Mouse (Mus musculus) testis, adult 2 months (tissue): ENCODE measurements around the gene Rpia. TPM values are rescaled to one million over a fixed set of nuclear protein-coding genes. Genes with fewer than 3 reads are reported as not detected.

Experiments
- H3K27ac ChIP-seq: fragments of 200-500 bp; 2 replicates; pipeline ENCODE4 v1.5.1; 2012; ENCODE audit warnings: low read depth, low read length; ENCODE audit not compliant: control insufficient read depth, insufficient read depth
- H3K27me3 ChIP-seq: fragments of 200-500 bp; 2 replicates; pipeline ENCODE4 v1.6.1; 2012; ENCODE audit warnings: mild to moderate bottlenecking, low read length, moderate library complexity; ENCODE audit not compliant: control insufficient read depth, insufficient read depth
- H3K36me3 ChIP-seq: fragments of 200-500 bp; 2 replicates; pipeline ENCODE4 v1.6.1; 2012; ENCODE audit warnings: mild to moderate bottlenecking, low read length; ENCODE audit not compliant: control insufficient read depth, insufficient read depth
- H3K4me1 ChIP-seq: fragments of 200-500 bp; 2 replicates; pipeline ENCODE4 v1.6.1; 2012; ENCODE audit warnings: low read length; ENCODE audit not compliant: control insufficient read depth, insufficient read depth
- H3K4me3 ChIP-seq: fragments of 200-500 bp; 2 replicates; pipeline ENCODE4 v1.5.1; 2012; ENCODE audit warnings: low read depth, mild to moderate bottlenecking, low read length, moderate library complexity, mixed read lengths; ENCODE audit not compliant: control insufficient read depth
- CTCF ChIP-seq: fragments of 200-500 bp; IDR thresholded peaks from 2 replicates; pipeline ENCODE4 v1.5.1; 2012; ENCODE audit warnings: low read depth, mild to moderate bottlenecking, inconsistent platforms, low read length, moderate library complexity; ENCODE audit not compliant: control insufficient read depth, insufficient read depth, insufficient replicate concordance
- POLR2A ChIP-seq: fragments of 200-500 bp; IDR thresholded peaks from 2 replicates; pipeline ENCODE4 v1.6.1; 2012; ENCODE audit warnings: low read depth, mild to moderate bottlenecking, inconsistent platforms, low read length, moderate library complexity; ENCODE audit not compliant: control insufficient read depth
- polyA plus RNA-seq: library from polyadenylated mRNA; depleted of rRNA; stranded (reverse); fragments of >200 nt; gene quantifications from 2 replicates; pipeline ENCODE4 v1.2.3, GENCODE M21; 2012

The Rpia gene
- polyA plus RNA-seq, 1 experiment: 10.0 TPM

GRCm38 (mm10) chr6:70764551-70764950, 27.5 kb downstream of the Rpia start:
- H3K4me1 ChIP-seq: no peaks in the 10 kb centered on the region
- no peaks in the 10 kb centered on the region for H3K27me3 ChIP-seq
- no peak overlapping the region for H3K4me3 ChIP-seq
- TF ChIP-seq CTCF (no peak), POLR2A (no peak)
- no peak overlapping the region for H3K27ac ChIP-seq
- no peaks in the 10 kb centered on the region; the same call in none of the 2 replicates for H3K36me3 ChIP-seq

- Histone ChIP-seq H3K27ac (no peak overlapping the region), H3K4me3 (no peak overlapping the region), H3K4me1 (no peaks in the 10 kb centered on the region), H3K27me3 (no peaks in the 10 kb centered on the region), H3K36me3 (no peaks in the 10 kb centered on the region; the same call in none of the 2 replicates)
- no peak for TF ChIP-seq CTCF
- TF ChIP-seq POLR2A: no peak
Measured at GRCm38 (mm10) chr6:70763881-70764280, 28.2 kb downstream of the Rpia start.

- Histone ChIP-seq H3K27me3 (no peaks in the 10 kb centered on the region), H3K27ac (no peak overlapping the region), H3K36me3 (no peaks in the 10 kb centered on the region; the same call in none of the 2 replicates), H3K4me1 (no peaks in the 10 kb centered on the region), H3K4me3 (no peak overlapping the region)
- TF ChIP-seq CTCF: no peak
- TF ChIP-seq POLR2A: no peak
Measured at GRCm38 (mm10) chr6:70762659-70763058, 29.4 kb downstream of the Rpia start.

- no peak for TF ChIP-seq POLR2A
- no peak for TF ChIP-seq CTCF
- H3K36me3 ChIP-seq: no peaks in the 10 kb centered on the region
Measured at GRCm38 (mm10) chr6:70760951-70761350, 31.1 kb downstream of the Rpia start.

GRCm38 (mm10) chr6:70754833-70755232, 37.2 kb downstream of the Rpia start:
- H3K36me3 ChIP-seq: no peaks in the 10 kb centered on the region
- H3K4me3 ChIP-seq: no peak overlapping the region
- TF ChIP-seq CTCF (no peak), POLR2A (no peak)
- peaks cover 2% of the 10 kb centered on the region; the same call in 1 of the 2 replicates for H3K4me1 ChIP-seq
- H3K27me3 ChIP-seq: no peaks in the 10 kb centered on the region
- H3K27ac ChIP-seq: no peak overlapping the region

More at GRCm38 (mm10) chr6:70760951-70761350, 31.1 kb downstream of the Rpia start:
- H3K4me1 ChIP-seq: no peaks in the 10 kb centered on the region
- no peak overlapping the region for H3K4me3 ChIP-seq
- H3K27me3 ChIP-seq: no peaks in the 10 kb centered on the region
- no peak overlapping the region for H3K27ac ChIP-seq

GRCm38 (mm10) chr6:70752351-70752750, 39.7 kb downstream of the Rpia start:
- peaks cover 2% of the 10 kb centered on the region; the same call in 1 of the 2 replicates for H3K4me1 ChIP-seq
- TF ChIP-seq CTCF (peak; percentile 44; the same call in 1 of the 2 replicates), POLR2A (no peak)
- H3K27me3 ChIP-seq: no peaks in the 10 kb centered on the region
- no peak overlapping the region for H3K27ac ChIP-seq
- H3K36me3 ChIP-seq: no peaks in the 10 kb centered on the region
- no peak overlapping the region for H3K4me3 ChIP-seq

GRCm38 (mm10) chr6:70751898-70752273, 40.1 kb downstream of the Rpia start:
- Histone ChIP-seq H3K27me3 (no peaks in the 10 kb centered on the region), H3K4me3 (no peak overlapping the region), H3K27ac (no peak overlapping the region), H3K4me1 (peaks cover 2% of the 10 kb centered on the region; the same call in 1 of the 2 replicates), H3K36me3 (no peaks in the 10 kb centered on the region)
- TF ChIP-seq POLR2A: no peak
- no peak for TF ChIP-seq CTCF

GRCm38 (mm10) chr6:70751251-70751897, 40.7 kb downstream of the Rpia start:
- TF ChIP-seq CTCF: no peak
- no peak for TF ChIP-seq POLR2A
- Histone ChIP-seq H3K27ac (no peak overlapping the region), H3K27me3 (no peaks in the 10 kb centered on the region), H3K4me3 (no peak overlapping the region), H3K4me1 (peaks cover 2% of the 10 kb centered on the region; the same call in 1 of the 2 replicates), H3K36me3 (no peaks in the 10 kb centered on the region)
